Mouse (Mus musculus) layer of hippocampus, postnatal 10 days (tissue): ENCODE measurements around the gene Csf2rb2. TPM values are rescaled to one million over a fixed set of nuclear protein-coding genes. Genes with fewer than 3 reads are reported as not detected.
"Not testable (repeated sequence)": the region's sequence is repeated elsewhere in the genome, so short reads cannot be mapped to it uniquely, and the experiment has no call there.

ENCODE experiments used
- DNase-seq, 2 experiments: peaks; one replicate each; pipeline ENCODE4 v3.0.0; 2021; ENCODE audit warnings: low spot score in 2 of 2
- long read RNA-seq: library from polyadenylated mRNA; stranded (forward); transcript quantifications from one replicate; pipeline ENCODE4 v2.0.0, GENCODE M21; 2023
- total RNA-seq, 2 experiments: library from RNA; stranded (reverse); gene quantifications; 2 replicates each; pipeline ENCODE4 v1.2.3; 2021

Gene Csf2rb2
- 1 to 10 TPM; 2.1 to 3.0 TPM for total RNA-seq
- long read RNA-seq, partial matches to known transcripts = 0 of 1 reads
- long read RNA-seq, other reads (novel, unspliced or antisense) = 1 of 1 reads

DNA sequence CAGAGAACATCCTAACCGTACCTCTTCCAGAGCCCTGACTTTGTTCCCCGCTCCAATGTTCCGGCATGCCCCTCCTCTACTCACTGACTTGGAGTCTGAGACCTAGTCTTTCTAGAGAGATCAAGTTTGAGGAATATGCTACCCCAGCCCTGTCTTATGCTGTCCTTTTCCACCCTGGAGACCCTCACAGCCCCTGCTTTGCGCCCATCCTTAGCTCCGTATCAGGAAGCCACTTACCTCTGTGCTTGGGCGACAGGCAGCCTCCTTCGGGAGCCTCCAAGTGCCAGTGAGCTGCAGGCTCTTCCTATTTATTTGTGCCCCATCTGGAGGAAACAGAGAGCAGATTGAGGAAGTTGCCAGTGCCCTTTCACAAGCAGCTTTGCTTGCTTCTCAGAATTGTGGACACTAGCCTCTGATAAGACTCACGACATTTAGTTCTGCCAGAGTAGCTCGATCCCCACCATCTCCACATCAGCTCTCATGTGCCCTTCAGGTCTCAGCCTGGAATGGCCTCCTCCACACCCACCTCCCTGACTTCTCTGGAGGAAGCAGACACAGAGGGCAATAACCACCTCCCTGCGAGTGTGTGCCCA lies at the start of gene Csf2rb2:
Gene Csf2rb2, minus strand, starts transcription at position 381 of the 593 bp plus-strand sequence.
- DNase-seq = no peak

DNA sequence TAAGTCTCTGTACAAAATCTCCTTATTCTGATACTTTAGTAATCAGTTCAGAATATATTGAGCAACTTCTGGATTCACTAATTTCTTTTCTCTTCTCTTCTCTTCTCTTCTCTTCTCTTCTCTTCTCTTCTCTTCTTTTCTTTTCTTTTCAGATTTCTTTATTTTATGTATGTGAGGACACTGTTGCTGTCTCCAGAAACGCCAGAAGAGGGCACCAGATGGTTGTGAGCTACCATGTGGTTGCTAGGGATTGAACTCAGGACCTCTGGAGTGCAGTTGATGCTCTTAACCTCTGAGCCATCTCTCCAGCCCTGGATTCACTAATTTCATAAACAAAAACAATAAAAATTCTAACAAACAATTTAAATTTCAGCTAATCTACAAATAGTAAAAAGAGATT lies 49.4 kb upstream of the Csf2rb2 start:
- peak; percentile 60 to 76 for DNase-seq

- DNase-seq = no peak
Measured at GRCm38 (mm10) chr15:78351586-78352165, 46.2 kb upstream of the Csf2rb2 start.

- DNase-seq = no peak
Measured at GRCm38 (mm10) chr15:78344567-78344966, 39.0 kb upstream of the Csf2rb2 start.

DNA sequence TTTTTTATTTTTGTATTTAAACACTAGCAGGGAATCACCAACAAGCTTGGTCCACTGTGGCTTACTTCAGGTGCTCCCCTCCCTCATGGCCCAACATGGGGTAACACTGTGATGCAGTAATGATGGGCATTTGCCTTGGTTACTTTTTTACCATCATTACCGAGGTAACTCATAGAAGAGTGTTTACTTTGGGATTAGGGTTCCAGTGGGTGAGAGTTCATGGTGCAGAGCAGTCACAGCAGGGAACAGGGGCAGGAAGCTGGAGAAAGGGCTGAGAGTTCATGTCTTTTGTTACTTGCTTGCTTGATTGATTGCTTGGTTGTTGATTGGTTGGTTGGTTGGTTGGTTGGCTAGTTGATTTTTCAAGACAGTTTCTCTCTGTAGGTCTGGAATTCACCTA lies 38.2 kb upstream of the Csf2rb2 start:
- no peak for DNase-seq

DNA sequence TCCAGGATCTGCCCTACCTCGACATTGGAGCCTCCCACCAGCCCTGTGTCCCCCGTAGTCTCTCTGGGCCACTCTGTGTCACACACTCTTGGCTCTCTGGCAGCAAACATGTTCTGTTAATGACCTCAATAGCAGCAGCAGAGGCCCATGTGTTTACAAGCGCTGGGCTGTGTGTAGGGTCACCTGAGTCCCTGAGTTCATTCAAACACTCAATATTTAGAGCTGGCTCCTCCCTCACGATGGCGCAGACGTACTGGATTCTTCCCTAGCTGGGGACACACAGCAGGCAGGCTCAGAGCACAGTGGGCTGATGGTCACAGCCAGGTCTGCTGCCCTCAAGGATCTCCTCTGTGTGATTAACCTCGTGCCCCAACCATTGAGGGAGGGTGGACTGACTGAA lies 35.4 kb upstream of the Csf2rb2 start:
- DNase-seq = not testable (repeated sequence)

GRCm38 (mm10) chr15:78339627-78340423 lies 34.3 kb upstream of the Csf2rb2 start:
- peak; percentile 62 to 74 for DNase-seq

- DNase-seq = no peak
Measured at GRCm38 (mm10) chr15:78334380-78334779, 28.9 kb upstream of the Csf2rb2 start.

GRCm38 (mm10) chr15:78332981-78333380 lies 27.5 kb upstream of the Csf2rb2 start:
- DNase-seq = no peak

DNA sequence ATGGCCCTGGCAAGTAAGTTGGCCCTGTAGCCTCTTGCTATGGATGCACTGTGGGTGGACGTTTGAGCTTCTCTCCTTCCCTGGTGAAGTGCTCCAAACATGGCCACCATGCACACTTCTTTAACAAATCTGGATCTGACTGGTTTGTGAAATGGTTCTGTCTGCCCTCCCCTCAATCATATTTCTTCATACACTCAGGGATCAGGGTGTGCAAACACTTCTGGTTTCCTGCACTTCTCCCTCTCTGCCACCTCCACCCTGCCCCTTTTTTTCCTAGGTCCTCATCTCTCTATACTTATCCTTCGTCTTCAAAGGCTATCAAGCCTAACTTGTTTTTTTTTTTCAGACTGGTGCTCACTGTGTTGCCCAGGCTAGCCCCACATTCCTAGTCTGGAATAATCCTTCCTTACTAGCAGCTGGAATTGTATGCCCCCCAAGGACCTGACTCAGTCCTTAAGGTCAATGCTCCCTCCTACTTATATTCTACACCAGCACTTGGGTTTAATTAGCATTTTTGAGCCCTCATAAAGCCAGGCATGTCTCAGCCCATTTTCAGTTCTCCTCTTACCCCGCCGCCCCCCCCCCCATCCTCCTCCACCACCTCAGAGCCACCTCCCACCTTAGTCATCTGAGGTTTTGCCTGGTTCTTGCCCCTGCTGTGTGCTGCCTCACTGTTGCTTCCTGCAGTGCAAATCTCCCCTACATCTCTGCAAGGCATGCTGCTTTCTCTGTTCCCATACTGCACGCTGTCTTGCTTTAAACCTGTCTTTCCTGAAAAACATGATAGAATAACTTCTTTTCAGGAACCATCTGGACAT lies 26.2 kb upstream of the Csf2rb2 start:
- DNase-seq = no peak

- DNase-seq = no peak
Measured at GRCm38 (mm10) chr15:78330706-78331105, 25.2 kb upstream of the Csf2rb2 start.

- DNase-seq = not testable (repeated sequence)
Measured at GRCm38 (mm10) chr15:78329972-78330371, 24.5 kb upstream of the Csf2rb2 start.

GRCm38 (mm10) chr15:78328520-78329097 lies 23.1 kb upstream of the Csf2rb2 start:
- DNase-seq = no peak

DNA sequence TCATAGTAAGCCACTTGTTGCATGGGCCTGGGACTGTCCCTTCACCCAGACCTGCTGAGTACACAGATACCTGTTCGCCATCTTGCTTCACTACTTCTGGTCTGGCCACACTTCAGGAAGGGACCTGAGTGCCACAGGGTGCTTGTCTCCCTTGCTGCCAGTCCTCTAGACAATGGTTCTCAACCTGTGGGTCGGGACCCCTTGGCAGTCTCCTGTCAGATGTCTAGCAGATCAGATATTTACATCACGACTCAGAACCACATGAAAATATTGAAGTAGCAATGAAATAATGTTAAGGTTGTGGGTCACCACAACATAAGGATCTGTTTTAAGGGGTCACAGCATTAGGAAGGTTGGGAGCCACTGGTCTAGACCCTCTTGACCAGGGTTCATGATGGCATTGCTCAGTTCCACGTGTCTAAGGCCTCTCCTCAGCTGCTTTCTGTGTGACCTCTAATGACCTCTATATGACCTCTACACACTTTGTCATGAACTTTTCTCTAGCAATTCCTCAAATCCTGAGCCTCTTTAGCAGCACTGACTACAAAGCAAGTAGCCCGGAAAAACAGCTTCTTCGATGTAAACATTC lies 22.3 kb upstream of the Csf2rb2 start:
- DNase-seq = not testable (repeated sequence)

- DNase-seq = no peak
Measured at GRCm38 (mm10) chr15:78326747-78327146, 21.2 kb upstream of the Csf2rb2 start.

DNA sequence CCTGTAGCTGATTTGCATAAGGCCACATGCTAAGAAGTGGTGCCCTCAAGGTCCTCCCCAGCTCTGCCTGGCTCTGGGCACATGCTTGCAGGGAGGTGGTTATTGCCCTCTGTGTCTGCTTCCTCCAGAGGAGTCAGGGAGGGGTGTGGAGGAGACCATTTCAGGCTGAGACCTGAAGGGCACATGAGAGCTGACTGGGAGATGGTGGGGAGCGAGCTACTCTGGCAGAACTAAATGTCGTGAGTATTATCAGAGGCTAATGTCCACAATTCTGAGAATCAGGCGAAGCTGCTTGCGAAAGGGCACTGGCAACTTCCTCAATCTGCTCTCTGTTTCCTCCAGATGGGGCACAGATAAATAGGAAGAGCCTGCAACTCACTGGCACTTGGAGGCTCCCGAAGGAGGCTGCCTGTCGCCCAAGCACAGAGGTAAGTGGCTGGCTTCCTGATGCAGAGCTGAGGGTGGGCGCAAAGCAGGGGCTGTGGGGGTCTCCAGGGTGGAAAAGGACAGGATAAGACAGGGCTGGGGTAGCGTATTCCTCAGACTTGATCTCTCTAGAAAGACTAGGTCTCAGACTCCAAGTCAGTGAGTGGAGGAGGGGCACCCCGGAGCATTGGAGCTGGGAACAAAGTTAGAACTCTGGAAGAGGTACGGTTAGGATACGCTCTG lies 20.3 kb upstream of the Csf2rb2 start, which contains the start of gene Csf2rb:
Gene Csf2rb, plus strand, starts transcription at position 82 of the 669 bp plus-strand sequence.
- no peak for DNase-seq

GRCm38 (mm10) chr15:78324294-78324693 lies 18.8 kb upstream of the Csf2rb2 start:
- DNase-seq = no peak

DNA sequence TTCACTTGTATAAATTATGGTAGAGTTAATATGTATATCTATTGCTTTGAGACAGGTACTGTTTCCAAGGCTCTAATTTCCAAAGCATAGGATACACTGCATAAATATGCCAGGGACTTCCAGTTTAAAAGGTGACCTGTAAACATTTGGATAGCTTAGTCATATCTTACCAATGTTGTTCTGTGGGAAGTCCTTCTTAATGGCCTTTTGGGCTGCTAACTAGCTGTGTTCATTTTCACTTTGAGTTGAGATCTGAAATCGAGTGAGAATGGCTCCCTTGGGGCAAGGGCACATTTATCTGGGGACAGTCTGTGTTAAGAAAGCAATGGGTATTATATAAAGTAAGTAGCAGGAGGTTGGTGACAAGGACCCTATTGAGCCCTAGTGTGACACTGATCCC lies 17.8 kb upstream of the Csf2rb2 start:
- no peak for DNase-seq

DNA sequence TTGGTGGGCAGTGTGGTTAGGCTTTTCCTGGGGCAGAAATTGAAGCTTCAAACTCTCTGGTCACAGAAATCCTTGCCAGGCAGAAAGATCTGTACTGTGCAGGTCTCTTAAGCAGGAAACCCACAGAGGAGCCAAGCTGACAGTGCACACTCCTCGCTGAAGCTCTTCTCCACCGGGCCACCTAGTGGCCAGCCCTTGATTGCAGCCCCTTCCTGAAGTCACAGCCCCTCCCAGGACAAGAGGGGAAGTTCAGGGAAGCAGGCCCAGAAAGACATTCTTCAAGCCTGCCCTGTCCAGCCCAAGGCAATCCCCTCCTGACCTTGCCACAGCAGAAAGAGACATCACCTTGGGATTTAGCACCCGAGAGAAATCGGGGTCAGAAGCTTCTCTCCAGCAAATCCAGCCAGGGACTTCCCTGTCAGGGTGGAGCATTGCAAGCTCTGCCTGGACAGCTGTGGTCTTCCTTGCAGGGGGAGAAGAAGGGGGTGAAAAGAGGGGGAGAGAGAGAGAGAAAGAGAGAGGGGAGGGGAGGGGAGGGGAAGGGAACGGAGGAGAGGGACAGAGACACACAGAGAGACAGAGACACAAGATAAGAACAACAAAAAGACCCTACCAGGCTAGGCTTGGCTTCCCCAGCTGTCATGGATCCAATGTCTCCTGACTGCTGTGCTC lies 15.4 kb upstream of the Csf2rb2 start:
- DNase-seq = peak; percentile 79 to 80
